13 mouse cellular contexts compared by ENCODE assay signal in genomic region chr14:24738869-24739268, GRCm38 (mm10).
DNase-seq lines count a peak whose midpoint lies in the region; ATAC-seq and TF ChIP-seq lines count a peak whose summit lies in the region.
"Had no signal": no experiment of that assay in that cellular context is flagged by ENCODE, and none has a peak within 500 bp of the region (broad histone marks: within the 10 kb centered on the region; RNA-seq: fewer than 3 reads in every experiment).

No protein-coding gene starts in this region.

- H3K4me2 ChIP-seq in forebrain, embryonic 13.5 days, result no peak overlapping the region
- H3K4me2 ChIP-seq in forebrain, embryonic 12.5 days, result no peak overlapping the region
- H3K4me2 ChIP-seq in midbrain, postnatal 0 days (ENCODE audit: low read depth, low read length, poor library complexity, severe bottlenecking), result no peak overlapping the region
- H3K4me2 ChIP-seq in midbrain, embryonic 16.5 days (ENCODE audit: low read length), result no peak overlapping the region
- no peak overlapping the region for H3K4me2 ChIP-seq in stomach, postnatal 0 days (replicated peaks; ENCODE audit: low read depth)

- ATAC-seq in forebrain, embryonic 13.5 days, result no peak
- no peak for ATAC-seq in forebrain, embryonic 12.5 days (ENCODE audit: low FRiP score)
- ATAC-seq in midbrain, postnatal 0 days (ENCODE audit: low FRiP score), result no peak
- ATAC-seq in midbrain, embryonic 16.5 days, result no peak
- no peak for ATAC-seq in stomach, postnatal 0 days (ENCODE audit: low FRiP score, low TSS enrichment)
- no peak for ATAC-seq in cerebellum, adult (ENCODE audit: insufficient number of reproducible peaks, low FRiP score, low TSS enrichment)

- TF ChIP-seq EP300 in stomach, postnatal 0 days (optimal IDR thresholded peaks at IDR 0.05), result no peak

- no peaks in the 10 kb centered on the region for H3K27me3 ChIP-seq in forebrain, embryonic 13.5 days
- no peaks in the 10 kb centered on the region for H3K27me3 ChIP-seq in forebrain, embryonic 12.5 days
- H3K27me3 ChIP-seq in midbrain, postnatal 0 days (ENCODE audit: insufficient read depth, low read length), result no peaks in the 10 kb centered on the region
- H3K27me3 ChIP-seq in midbrain, embryonic 16.5 days (ENCODE audit: control insufficient read depth, insufficient read depth, low read depth, low read length), result no peaks in the 10 kb centered on the region
- no peaks in the 10 kb centered on the region for H3K27me3 ChIP-seq in stomach, postnatal 0 days (ENCODE audit: control insufficient read depth, insufficient read depth, low read length)

- no peak overlapping the region for H3K9ac ChIP-seq in forebrain, embryonic 13.5 days
- H3K9ac ChIP-seq in forebrain, embryonic 12.5 days, result no peak overlapping the region
- H3K9ac ChIP-seq in midbrain, postnatal 0 days (replicated peaks; ENCODE audit: low read length, poor library complexity, severe bottlenecking), result no peak overlapping the region
- H3K9ac ChIP-seq in midbrain, embryonic 16.5 days (ENCODE audit: low read depth, low read length), result no peak overlapping the region
- no peak overlapping the region for H3K9ac ChIP-seq in stomach, postnatal 0 days (ENCODE audit: low read length)

- H3K9me3 ChIP-seq in forebrain, embryonic 13.5 days (replicated peaks), result no peaks in the 10 kb centered on the region
- H3K9me3 ChIP-seq in forebrain, embryonic 12.5 days, result no peaks in the 10 kb centered on the region
- no peaks in the 10 kb centered on the region for H3K9me3 ChIP-seq in midbrain, postnatal 0 days (ENCODE audit: low read length)
- no peaks in the 10 kb centered on the region for H3K9me3 ChIP-seq in midbrain, embryonic 16.5 days (replicated peaks; ENCODE audit: control insufficient read depth, low read length, poor library complexity, severe bottlenecking)
- H3K9me3 ChIP-seq in stomach, postnatal 0 days (ENCODE audit: control insufficient read depth, low read length), result no peaks in the 10 kb centered on the region

- peaks cover 6% of the 10 kb centered on the region; the same call in 1 of the 2 replicates for H3K4me1 ChIP-seq in forebrain, embryonic 13.5 days
- H3K4me1 ChIP-seq in forebrain, embryonic 12.5 days, result peaks cover 4% of the 10 kb centered on the region; the same call in 1 of the 2 replicates
- H3K4me1 ChIP-seq in midbrain, postnatal 0 days (ENCODE audit: insufficient read depth, low read length), result no peaks in the 10 kb centered on the region
- H3K4me1 ChIP-seq in midbrain, embryonic 16.5 days (ENCODE audit: control insufficient read depth, insufficient read depth, low read length), result no peaks in the 10 kb centered on the region
- H3K4me1 ChIP-seq in stomach, postnatal 0 days (replicated peaks; ENCODE audit: control insufficient read depth, insufficient read depth), result no peaks in the 10 kb centered on the region

- H3K36me3 ChIP-seq in forebrain, embryonic 13.5 days (ENCODE audit: poor library complexity, severe bottlenecking), result no peaks in the 10 kb centered on the region
- no peaks in the 10 kb centered on the region for H3K36me3 ChIP-seq in forebrain, embryonic 12.5 days (replicated peaks)
- H3K36me3 ChIP-seq in midbrain, postnatal 0 days (ENCODE audit: insufficient read depth, low read length), result no peaks in the 10 kb centered on the region
- H3K36me3 ChIP-seq in midbrain, embryonic 16.5 days (ENCODE audit: control insufficient read depth, insufficient read depth, low read length), result no peaks in the 10 kb centered on the region
- H3K36me3 ChIP-seq in stomach, postnatal 0 days (ENCODE audit: control insufficient read depth, insufficient read depth, low read length), result no peaks in the 10 kb centered on the region

- H3K4me3 ChIP-seq in forebrain, embryonic 13.5 days, result no peak overlapping the region
- H3K4me3 ChIP-seq in forebrain, embryonic 12.5 days (replicated peaks), result no peak overlapping the region
- H3K4me3 ChIP-seq in midbrain, postnatal 0 days (ENCODE audit: low read depth, low read length), result no peak overlapping the region
- H3K4me3 ChIP-seq in midbrain, embryonic 16.5 days (ENCODE audit: low read depth, low read length), result no peak overlapping the region
- no peak overlapping the region for H3K4me3 ChIP-seq in stomach, postnatal 0 days (ENCODE audit: low read depth, low read length)

- TF ChIP-seq CTCF in midbrain, postnatal 0 days (IDR thresholded peaks at IDR 0.05), result peak; percentile 54
- peak; percentile 69 for TF ChIP-seq CTCF in stomach, postnatal 0 days (IDR thresholded peaks at IDR 0.05; ENCODE audit: low read depth)

- 0 out of 2 replicates have a peak overlapping the region, but pooled peaks have one; percentile 3 for H3K27ac ChIP-seq in forebrain, embryonic 13.5 days
- H3K27ac ChIP-seq in forebrain, embryonic 12.5 days, result no peak overlapping the region
- no peak overlapping the region for H3K27ac ChIP-seq in midbrain, postnatal 0 days (ENCODE audit: low read depth, low read length)
- no peak overlapping the region for H3K27ac ChIP-seq in midbrain, embryonic 16.5 days (ENCODE audit: low read length)
- no peak overlapping the region for H3K27ac ChIP-seq in stomach, postnatal 0 days (replicated peaks)

- DNase-seq in kidney, postnatal 4 days, result peak; percentile 26 to 37
- no peak for DNase-seq in kidney, adult 11 months
- DNase-seq in midbrain, postnatal 0 days (ENCODE audit: low spot score), result peak; percentile 38
- no peak for DNase-seq in stomach, postnatal 0 days (ENCODE audit: low spot score)
- DNase-seq: cerebellum, adult 9-10 months; gastrocnemius, postnatal 36 days; heart, postnatal 10 days; kidney, adult 8-10 months; spleen, adult 18-20 months had no signal

Comparison
In these comparisons a context has a peak if more than half of its experiments do, and no peak if none do; other contexts are left out.
1. DNase-seq: peak in kidney, postnatal 4 days (2 of 2) and midbrain, postnatal 0 days (single experiment); none in kidney, adult 11 months (single experiment) and stomach, postnatal 0 days (single experiment).